Mouse (Mus musculus) retina, embryonic 14.5 days (tissue): ENCODE measurements around the gene Smg7.

Experiments
- DNase-seq: peaks from one replicate; pipeline ENCODE4 v3.0.0-alpha.2; 2015; ENCODE audit warnings: low spot score

The Smg7 gene

DNA sequence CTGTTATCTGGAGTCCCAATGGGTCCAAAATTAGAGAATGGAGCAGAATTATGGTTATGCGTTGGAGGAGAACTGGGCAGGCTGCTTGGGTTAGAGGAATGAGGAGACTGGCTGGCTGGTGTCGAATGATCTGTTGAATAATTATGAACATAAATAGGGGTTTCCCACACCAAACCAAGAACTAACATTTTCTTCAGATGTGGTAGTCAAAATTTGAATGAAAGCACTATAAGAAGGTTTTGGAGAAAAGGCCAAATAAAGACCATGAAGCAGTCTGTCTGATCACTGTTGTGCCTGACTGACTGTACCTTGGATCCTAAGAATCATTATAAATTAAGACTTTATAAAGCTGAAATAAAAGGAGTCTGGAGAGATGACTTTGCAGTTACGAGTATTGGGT lies 62.1 kb downstream of the Smg7 start:
- no peak for DNase-seq

DNA sequence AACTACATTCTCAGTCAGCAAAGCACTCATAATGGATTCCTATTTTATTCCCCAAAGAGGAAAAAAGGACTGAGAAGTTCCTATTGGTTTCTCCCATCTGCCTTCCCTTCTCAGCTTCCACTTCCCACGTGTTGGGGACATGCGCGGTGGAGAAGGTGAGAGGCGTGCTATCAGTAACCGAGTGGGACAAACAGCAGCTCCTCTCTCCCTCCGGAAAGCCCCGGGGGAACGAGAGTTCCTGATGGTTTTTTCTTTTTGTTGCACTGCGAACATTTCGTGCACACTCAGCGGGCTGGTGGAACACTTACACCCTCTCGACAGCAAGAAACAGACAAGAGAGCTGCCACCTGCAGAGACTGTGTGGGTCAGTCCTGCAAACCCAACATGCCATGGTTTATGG lies 63.6 kb downstream of the Smg7 start:
- no peak for DNase-seq

DNA sequence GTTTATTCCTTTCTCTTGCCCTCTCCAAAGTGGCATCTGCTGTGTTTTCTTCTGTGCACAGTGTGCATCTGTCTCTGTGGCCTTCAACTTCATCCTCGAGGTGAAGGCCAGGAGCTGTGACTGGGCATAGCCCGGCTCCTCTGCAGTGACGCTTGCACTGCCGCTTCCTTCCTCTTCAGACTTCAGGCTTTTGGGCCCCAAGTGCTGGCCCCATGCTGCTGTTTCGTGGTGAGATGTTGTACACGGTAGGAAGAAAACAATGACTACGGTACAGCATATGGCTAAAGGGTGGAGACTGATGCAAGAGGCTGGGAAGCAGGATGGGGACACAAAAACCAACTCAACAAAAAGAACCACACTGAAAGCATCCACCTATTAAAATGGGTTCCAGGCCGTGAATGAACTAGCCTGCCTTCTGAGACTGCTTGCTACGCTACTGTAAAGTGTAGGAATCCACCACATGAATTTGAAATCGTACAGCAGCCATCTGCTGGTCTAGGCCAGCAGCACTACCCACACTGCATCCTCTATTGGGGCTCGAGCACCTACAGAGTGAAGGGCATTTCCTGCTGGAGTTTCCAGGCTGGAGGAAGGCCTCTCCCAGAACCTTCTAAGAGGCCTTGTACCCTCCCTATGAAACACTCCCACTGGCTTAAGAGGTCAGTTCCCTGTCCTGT lies 64.3 kb downstream of the Smg7 start:
- DNase-seq = no peak

DNA sequence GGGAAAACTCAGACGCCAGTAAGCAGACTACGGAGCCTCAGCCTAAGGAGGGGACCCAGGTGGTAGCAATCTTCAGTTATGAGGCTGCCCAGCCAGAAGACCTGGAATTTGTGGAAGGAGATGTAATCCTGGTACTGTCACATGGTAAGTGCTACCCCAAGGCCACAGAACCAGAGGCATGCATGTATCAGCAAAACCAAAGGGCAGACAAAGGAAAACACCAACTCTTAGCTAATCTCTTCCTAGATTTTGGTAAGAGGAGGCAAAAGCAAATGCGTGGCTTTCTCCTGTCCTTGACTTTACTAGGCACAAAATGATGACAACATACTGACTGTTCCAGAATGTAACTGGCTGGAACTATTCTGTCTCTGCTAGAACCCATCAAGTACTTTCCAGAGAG lies 67.4 kb downstream of the Smg7 start:
- DNase-seq = no peak

GRCm38 (mm10) chr1:152832316-152832715 lies 70.1 kb downstream of the Smg7 start:
- DNase-seq = no peak

- no peak for DNase-seq
These were observed 70.8 kb downstream of the Smg7 start for GRCm38 (mm10) chr1:152831619-152832018.

DNA sequence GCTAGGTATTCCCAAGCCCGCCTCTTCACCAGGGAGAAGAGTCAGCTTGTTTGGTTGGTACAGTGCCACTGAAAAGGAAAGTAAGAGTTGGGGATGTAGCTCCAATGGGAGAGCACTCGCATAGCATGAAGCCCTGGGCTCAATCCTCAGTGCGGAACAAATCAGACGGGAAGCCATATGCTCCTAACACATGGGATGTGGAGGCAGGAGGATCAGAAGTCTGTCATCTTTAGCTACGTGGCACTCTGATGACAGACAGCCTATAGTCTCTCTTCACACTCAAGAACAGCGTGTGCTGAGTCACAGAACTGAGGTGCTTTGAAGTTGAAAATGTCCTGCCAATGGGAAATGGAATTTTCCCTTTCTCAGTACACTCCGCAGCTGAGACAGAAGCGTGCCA lies 71.4 kb downstream of the Smg7 start:
- DNase-seq = no peak

DNA sequence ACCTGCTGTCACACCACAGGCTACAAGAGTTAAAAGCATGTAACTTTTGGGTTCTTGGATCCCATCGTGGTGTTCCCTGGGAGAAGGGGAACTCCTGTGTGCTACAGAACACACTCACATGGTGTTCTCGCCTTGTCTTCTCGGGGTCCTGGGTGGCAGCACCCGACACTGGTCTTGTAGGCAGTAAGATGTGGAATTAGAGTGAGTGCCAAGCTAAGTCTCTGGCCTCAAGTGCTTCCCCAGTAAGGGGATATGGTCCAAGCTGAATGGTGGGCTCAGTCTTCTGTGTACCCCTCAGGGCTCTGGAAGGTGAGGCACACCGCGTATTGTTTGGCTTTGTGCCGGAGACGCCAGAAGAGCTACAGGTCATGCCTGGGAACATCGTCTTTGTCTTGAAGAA lies 72.4 kb downstream of the Smg7 start:
- no peak for DNase-seq

DNA sequence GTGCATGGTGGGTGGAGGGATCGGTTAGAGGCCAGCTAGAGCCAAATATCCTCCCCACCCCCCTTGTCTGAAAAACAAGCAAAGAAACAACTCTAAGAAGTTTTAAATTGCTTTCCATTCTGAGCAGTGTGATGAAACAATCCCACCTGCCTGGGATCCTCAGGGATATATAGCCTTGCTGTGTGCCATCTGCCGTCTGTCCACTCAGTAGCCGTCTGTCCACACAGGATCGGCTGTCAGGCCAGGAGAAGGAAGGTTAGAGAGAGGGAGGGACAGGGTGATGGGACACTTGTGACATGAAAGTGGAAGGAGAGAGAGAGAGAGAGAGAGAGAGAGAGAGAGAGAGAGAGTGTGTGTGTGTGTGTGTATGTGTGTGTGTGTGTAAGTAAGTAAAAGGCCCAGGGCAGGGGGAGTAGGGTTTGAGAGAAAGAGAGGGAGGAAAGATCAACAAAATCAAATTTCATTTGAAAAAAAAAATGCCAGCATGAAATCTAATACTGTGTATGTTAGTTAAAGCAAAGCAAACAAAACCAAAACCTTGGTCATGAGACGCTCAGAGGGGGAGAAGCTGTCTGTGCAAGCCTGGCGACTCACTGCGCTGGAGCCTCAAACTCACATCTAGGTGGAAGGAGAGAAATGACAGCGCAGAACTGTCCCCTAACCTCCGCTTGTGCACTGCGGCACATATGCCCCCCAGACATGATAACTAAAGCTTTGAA lies 73.7 kb downstream of the Smg7 start:
- no peak for DNase-seq

- DNase-seq = no peak
These were observed 74.3 kb downstream of the Smg7 start for GRCm38 (mm10) chr1:152828168-152828567.

- no peak for DNase-seq
These were observed 76.0 kb downstream of the Smg7 start for GRCm38 (mm10) chr1:152826446-152826845.

DNA sequence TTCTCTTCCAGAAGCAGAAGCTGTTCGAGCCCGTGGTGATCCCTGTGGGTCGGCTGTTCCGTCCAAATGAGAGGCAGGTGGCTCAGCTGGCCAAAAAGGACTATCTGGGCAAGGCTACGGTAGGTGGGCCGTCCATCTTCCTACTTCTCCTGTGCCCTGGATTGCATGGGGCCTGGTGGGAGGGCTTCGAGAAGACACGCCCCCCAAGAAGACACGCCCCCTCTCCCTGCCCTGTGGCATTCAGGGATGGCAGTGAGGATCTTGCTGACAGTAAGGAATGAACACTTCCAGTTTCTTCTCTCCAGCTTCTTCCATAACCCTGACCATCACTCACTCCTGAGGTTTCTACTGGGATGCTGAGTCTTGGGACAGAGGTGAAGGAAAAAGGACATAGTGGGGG lies 78.2 kb downstream of the Smg7 start:
- DNase-seq = no peak

- no peak for DNase-seq
These were observed 80.7 kb downstream of the Smg7 start for GRCm38 (mm10) chr1:152821746-152822145.

DNA sequence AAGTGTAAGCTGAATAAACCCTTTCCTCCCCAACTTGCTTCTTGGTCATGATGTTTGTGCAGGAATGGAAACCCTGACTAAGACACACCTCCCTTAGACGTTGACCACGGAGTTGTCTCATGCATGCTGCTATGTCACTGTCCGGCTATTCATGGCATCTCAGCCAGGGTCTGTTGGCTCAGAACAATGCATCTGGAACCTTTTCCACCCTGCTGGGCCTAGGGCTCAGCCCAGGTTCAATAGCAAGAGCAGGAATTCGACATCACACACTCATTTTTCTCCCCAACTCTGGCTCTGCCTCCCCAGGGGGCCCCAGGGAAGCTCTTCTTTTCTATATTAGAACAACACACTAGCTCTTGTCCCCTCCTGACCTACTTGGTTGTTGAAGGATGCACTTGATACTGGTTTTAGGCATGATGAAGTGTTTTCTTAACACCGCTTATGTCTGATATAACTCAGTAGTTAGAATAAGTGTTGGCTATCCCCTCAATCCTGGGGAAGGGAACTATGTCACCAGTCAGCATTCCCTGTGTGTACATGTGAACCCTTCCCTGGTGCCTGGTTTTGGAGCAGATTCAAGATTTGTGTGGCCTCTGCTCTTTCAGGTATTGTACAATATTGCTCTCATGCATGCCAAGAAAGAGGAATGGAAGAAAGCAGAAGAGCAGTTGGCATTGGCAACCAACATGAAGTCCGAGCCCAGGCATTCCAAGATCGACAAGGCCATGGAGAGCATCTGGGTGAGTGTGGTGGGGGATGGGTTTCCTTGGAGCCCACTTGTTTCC lies 81.3 kb downstream of the Smg7 start:
- no peak for DNase-seq

GRCm38 (mm10) chr1:152819558-152819957 lies 82.9 kb downstream of the Smg7 start:
- no peak for DNase-seq

- no peak for DNase-seq
These were observed 84.7 kb downstream of the Smg7 start for GRCm38 (mm10) chr1:152817794-152818193.

DNA sequence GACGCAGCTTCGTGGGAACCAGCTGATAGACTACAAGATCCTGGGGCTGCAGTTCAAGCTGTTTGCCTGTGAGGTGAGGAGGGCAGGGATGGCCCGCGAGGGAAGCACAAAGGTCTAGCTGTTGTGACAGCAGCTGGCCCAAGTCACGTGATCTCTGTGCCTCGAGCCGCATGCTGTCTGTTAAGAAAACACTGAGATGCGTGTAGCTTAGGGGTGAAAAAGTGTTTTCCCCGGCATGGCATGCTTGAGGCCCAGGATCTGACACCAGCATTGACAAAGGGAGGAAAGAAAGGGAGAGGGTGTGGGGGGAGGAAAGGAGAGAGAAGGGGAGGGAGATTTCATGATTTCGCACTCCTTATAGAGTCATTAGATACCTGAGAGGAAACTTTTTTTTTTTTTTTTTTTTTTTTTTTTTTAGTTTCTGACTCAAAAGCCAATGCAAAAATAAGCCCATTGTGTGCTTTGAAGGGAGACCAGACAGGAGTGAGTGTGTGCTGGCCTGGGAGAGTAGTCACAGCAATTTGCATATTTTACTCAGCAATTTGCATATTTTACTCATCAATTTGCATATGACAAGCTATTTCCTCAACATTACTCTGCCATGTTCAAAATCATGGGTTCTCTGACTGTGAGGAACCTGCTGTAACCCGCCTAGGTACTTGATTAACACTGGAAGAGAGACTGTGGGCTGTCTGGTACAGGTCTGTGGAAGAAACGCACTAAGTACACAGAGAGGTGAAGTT lies 85.2 kb downstream of the Smg7 start:
- DNase-seq = peak; percentile 58

- peak; percentile 76 for DNase-seq
These were observed 87.2 kb downstream of the Smg7 start for GRCm38 (mm10) chr1:152815265-152815701.

- DNase-seq = peak; percentile 68
These were observed 91.7 kb downstream of the Smg7 start for GRCm38 (mm10) chr1:152810533-152811439.

GRCm38 (mm10) chr1:152809541-152810252 lies 92.7 kb downstream of the Smg7 start:
- peak; percentile 60 for DNase-seq

GRCm38 (mm10) chr1:152808392-152808680 lies 94.1 kb downstream of the Smg7 start:
- DNase-seq = no peak
